Mouse (Mus musculus): ENCODE data around the gene Kdelr2.
"Not testable (repeated sequence)": the region's sequence is repeated elsewhere in the genome, so short reads cannot be mapped to it uniquely, and the experiment has no call there.

Gene Kdelr2

GRCm38 (mm10) chr5:143403221-143404147 is at the start of gene Kdelr2:
Gene Kdelr2, plus strand, starts transcription at chr5:143403838.
- DNase-seq, result peak; percentile 88

GRCm38 (mm10) chr5:143356017-143356416 is 47.6 kb upstream of the Kdelr2 start:
- no peak for DNase-seq

GRCm38 (mm10) chr5:143356686-143357388 is 46.8 kb upstream of the Kdelr2 start, which contains the start of gene Grid2ip:
Gene Grid2ip, plus strand, starts transcription at chr5:143357338.
- DNase-seq, result no peak

GRCm38 (mm10) chr5:143357564-143357963 is 46.1 kb upstream of the Kdelr2 start:
- no peak for DNase-seq

- no peak for DNase-seq
Measured at GRCm38 (mm10) chr5:143359263-143359662, 44.4 kb upstream of the Kdelr2 start.

GRCm38 (mm10) chr5:143360000-143360399 is 43.6 kb upstream of the Kdelr2 start:
- DNase-seq, result no peak

- DNase-seq, result no peak
Measured at GRCm38 (mm10) chr5:143361428-143361827, 42.2 kb upstream of the Kdelr2 start.

GRCm38 (mm10) chr5:143363678-143364615 is 39.7 kb upstream of the Kdelr2 start:
- peak; percentile 56 for DNase-seq

GRCm38 (mm10) chr5:143367931-143368330 is 35.7 kb upstream of the Kdelr2 start:
- no peak for DNase-seq

GRCm38 (mm10) chr5:143369611-143370255 is 33.9 kb upstream of the Kdelr2 start:
- DNase-seq, result peak; percentile 23

GRCm38 (mm10) chr5:143370416-143371145 is 33.1 kb upstream of the Kdelr2 start:
- peak; percentile 33 for DNase-seq

GRCm38 (mm10) chr5:143371146-143371510 is 32.5 kb upstream of the Kdelr2 start:
- DNase-seq, result no peak

GRCm38 (mm10) chr5:143372818-143373217 is 30.8 kb upstream of the Kdelr2 start:
- DNase-seq, result peak; percentile 41

GRCm38 (mm10) chr5:143375242-143375641 is 28.4 kb upstream of the Kdelr2 start:
- DNase-seq, result peak; percentile 76

- no peak for DNase-seq
Measured at GRCm38 (mm10) chr5:143376156-143376555, 27.5 kb upstream of the Kdelr2 start.

GRCm38 (mm10) chr5:143386797-143387621 is 16.6 kb upstream of the Kdelr2 start:
- DNase-seq, result no peak

GRCm38 (mm10) chr5:143394184-143394583 is 9.5 kb upstream of the Kdelr2 start:
- DNase-seq, result no peak

- DNase-seq, result not testable (repeated sequence)
Measured at GRCm38 (mm10) chr5:143394966-143395365, 8.7 kb upstream of the Kdelr2 start.

- no peak for DNase-seq
Measured at GRCm38 (mm10) chr5:143395649-143396048, 8.0 kb upstream of the Kdelr2 start.

GRCm38 (mm10) chr5:143400501-143400900 is 3.1 kb upstream of the Kdelr2 start:
- no peak for DNase-seq

All from right cerebral cortex, postnatal 4 days (tissue).